Mouse (Mus musculus): ENCODE measurements around the gene Pxn. TPM values are rescaled to one million over a fixed set of nuclear protein-coding genes. Genes with fewer than 3 reads are reported as not detected.

Pxn gene
- polyA plus RNA-seq, 1 experiment from 2014 or later: 45.3 TPM

DNA sequence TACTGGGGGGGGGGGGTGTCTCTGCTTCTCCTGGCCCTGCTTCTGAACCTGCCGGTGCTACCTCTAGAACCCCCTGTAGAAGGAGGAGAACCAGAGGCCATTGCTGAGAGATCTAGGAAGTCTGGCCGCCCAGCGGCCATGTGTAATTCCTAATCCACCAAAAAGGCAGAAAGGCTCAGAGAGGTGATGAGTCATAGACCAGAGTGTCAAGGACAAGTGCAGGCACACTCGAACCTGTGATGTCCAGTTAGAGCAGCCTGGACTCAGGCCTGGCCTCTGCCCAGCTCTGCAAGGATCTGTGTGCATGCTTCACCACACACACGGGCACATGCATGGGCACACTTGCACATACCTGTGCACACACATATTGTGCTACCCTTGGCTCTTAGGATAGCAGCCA lies 21.7 kb downstream of the Pxn start:
- H3K27me3 ChIP-seq (ENCODE audit: low read depth, poor library complexity, severe bottlenecking): no peaks in the 10 kb centered on the region
- no peak overlapping the region for H3K4me3 ChIP-seq
- DNase-seq (ENCODE audit: low spot score): no peak
- H3K4me1 ChIP-seq: peaks cover 89% of the 10 kb centered on the region
- WGBS: 92% methylated on average over 5 of the region's 5 CpGs
- no peaks in the 10 kb centered on the region for H3K9me3 ChIP-seq (replicated peaks)
- no peak overlapping the region for H3K27ac ChIP-seq
- 0 out of 2 replicates have a peak, but pooled peaks cover 9% of the 10 kb centered on the region for H3K36me3 ChIP-seq

- no peak for DNase-seq (ENCODE audit: low spot score)
- no peaks in the 10 kb centered on the region for H3K9me3 ChIP-seq (replicated peaks)
- peaks cover 89% of the 10 kb centered on the region for H3K4me1 ChIP-seq
- H3K27me3 ChIP-seq (ENCODE audit: low read depth, poor library complexity, severe bottlenecking): no peaks in the 10 kb centered on the region
- no peak overlapping the region for H3K4me3 ChIP-seq
- peak overlapping the region; percentile 72; the same call in 1 of the 2 replicates for H3K27ac ChIP-seq
- H3K36me3 ChIP-seq: 0 out of 2 replicates have a peak, but pooled peaks cover 10% of the 10 kb centered on the region
- 68% methylated on average over 8 of the region's 8 CpGs for WGBS
Measured at GRCm38 (mm10) chr5:115529364-115529741, 22.9 kb downstream of the Pxn start.

- no peaks in the 10 kb centered on the region for H3K9me3 ChIP-seq (replicated peaks)
- WGBS: 68% methylated on average over 7 of the region's 7 CpGs
- H3K27me3 ChIP-seq (ENCODE audit: low read depth, poor library complexity, severe bottlenecking): no peaks in the 10 kb centered on the region
- no peak overlapping the region for H3K4me3 ChIP-seq
- H3K27ac ChIP-seq: peak overlapping the region; percentile 72
- H3K4me1 ChIP-seq: peaks cover 89% of the 10 kb centered on the region
- 0 out of 2 replicates have a peak, but pooled peaks cover 10% of the 10 kb centered on the region for H3K36me3 ChIP-seq
- no peak for DNase-seq (ENCODE audit: low spot score)
Measured at GRCm38 (mm10) chr5:115529742-115530446, 23.4 kb downstream of the Pxn start.

- H3K9me3 ChIP-seq (replicated peaks): no peaks in the 10 kb centered on the region
- 0 out of 2 replicates have a peak, but pooled peaks cover 10% of the 10 kb centered on the region for H3K36me3 ChIP-seq
- H3K27me3 ChIP-seq (ENCODE audit: low read depth, poor library complexity, severe bottlenecking): no peaks in the 10 kb centered on the region
- peak overlapping the region; percentile 72 for H3K27ac ChIP-seq
- peaks cover 89% of the 10 kb centered on the region for H3K4me1 ChIP-seq
- DNase-seq (ENCODE audit: low spot score): no peak
- H3K4me3 ChIP-seq: no peak overlapping the region
- 61% methylated on average over 8 of the region's 8 CpGs for WGBS
Measured at GRCm38 (mm10) chr5:115530447-115530809, 24.0 kb downstream of the Pxn start.

GRCm38 (mm10) chr5:115531671-115532270 lies 25.3 kb downstream of the Pxn start:
- Histone ChIP-seq H3K4me3 (no peak overlapping the region), H3K4me1 (peaks cover 81% of the 10 kb centered on the region), H3K9me3 (replicated peaks) (no peaks in the 10 kb centered on the region), H3K36me3 (0 out of 2 replicates have a peak, but pooled peaks cover 5% of the 10 kb centered on the region), H3K27me3 (ENCODE audit: low read depth, poor library complexity, severe bottlenecking) (no peaks in the 10 kb centered on the region), H3K27ac (peak overlapping the region; percentile 73)
- 46% methylated on average over 18 of the region's 18 CpGs for WGBS
- DNase-seq (ENCODE audit: low spot score): no peak

GRCm38 (mm10) chr5:115534290-115534731 lies 27.8 kb downstream of the Pxn start:
- no peaks in the 10 kb centered on the region for H3K27me3 ChIP-seq (ENCODE audit: low read depth, poor library complexity, severe bottlenecking)
- H3K36me3 ChIP-seq: 0 out of 2 replicates have a peak, but pooled peaks cover 5% of the 10 kb centered on the region
- peak; percentile 57 for DNase-seq (ENCODE audit: low spot score)
- peak overlapping the region; percentile 32 for H3K4me3 ChIP-seq
- peak overlapping the region; percentile 72 for H3K27ac ChIP-seq
- H3K4me1 ChIP-seq: peaks cover 80% of the 10 kb centered on the region
- WGBS: 2% methylated on average over 16 of the region's 16 CpGs
- H3K9me3 ChIP-seq (replicated peaks): no peaks in the 10 kb centered on the region

DNA sequence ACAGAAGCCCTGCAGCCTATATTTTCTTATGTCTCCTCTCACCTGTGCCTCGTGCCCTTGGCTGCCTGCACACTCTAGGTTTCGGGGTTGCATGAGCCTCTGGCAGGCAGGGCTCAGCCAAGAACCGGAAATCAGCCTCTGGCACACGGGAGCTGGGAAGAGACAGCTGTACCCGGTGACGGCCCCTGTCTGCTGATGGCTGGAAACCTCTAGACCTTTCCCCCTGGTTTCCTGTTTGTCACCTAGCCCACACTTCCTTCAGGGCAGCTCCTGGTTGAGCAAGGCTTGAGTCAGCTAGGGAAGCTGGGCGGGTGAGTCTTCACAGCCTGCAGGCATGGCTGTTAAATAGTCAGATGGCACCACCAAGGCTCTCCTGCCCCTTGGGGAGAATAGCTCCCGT lies 28.4 kb downstream of the Pxn start:
- Histone ChIP-seq H3K9me3 (replicated peaks) (no peaks in the 10 kb centered on the region), H3K4me3 (peak overlapping the region; percentile 32), H3K36me3 (0 out of 2 replicates have a peak, but pooled peaks cover 5% of the 10 kb centered on the region), H3K4me1 (peaks cover 75% of the 10 kb centered on the region), H3K27me3 (ENCODE audit: low read depth, poor library complexity, severe bottlenecking) (no peaks in the 10 kb centered on the region), H3K27ac (peak overlapping the region; percentile 72)
- 30% methylated on average over 8 of the region's 8 CpGs for WGBS
- no peak for DNase-seq (ENCODE audit: low spot score)

DNA sequence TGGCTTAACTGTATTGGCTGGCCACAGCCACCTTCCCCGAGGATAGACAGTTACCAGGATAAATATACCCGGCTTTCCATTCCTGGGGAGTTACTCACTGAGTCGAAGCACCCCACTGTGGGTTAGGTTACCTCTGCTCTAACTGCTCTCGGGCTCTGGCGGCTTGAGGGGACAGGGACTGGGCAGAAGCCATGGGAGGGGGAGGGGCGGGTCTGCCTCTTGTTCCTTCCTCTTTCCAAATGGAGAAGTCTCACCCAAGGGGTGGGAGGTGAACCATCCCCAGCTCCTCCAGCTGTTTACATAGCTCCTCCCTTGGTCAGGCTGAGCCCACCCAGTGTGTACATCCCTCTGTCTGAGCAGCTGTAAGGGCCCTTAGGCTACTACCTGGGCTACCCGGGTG lies 29.2 kb downstream of the Pxn start:
- peaks cover 67% of the 10 kb centered on the region for H3K4me1 ChIP-seq
- 31% methylated on average over 7 of the region's 7 CpGs for WGBS
- 0 out of 2 replicates have a peak, but pooled peaks cover 5% of the 10 kb centered on the region for H3K36me3 ChIP-seq
- H3K27ac ChIP-seq: peak overlapping the region; percentile 72
- H3K4me3 ChIP-seq: no peak overlapping the region
- no peaks in the 10 kb centered on the region for H3K27me3 ChIP-seq (ENCODE audit: low read depth, poor library complexity, severe bottlenecking)
- no peak for DNase-seq (ENCODE audit: low spot score)
- H3K9me3 ChIP-seq (replicated peaks): no peaks in the 10 kb centered on the region

DNA sequence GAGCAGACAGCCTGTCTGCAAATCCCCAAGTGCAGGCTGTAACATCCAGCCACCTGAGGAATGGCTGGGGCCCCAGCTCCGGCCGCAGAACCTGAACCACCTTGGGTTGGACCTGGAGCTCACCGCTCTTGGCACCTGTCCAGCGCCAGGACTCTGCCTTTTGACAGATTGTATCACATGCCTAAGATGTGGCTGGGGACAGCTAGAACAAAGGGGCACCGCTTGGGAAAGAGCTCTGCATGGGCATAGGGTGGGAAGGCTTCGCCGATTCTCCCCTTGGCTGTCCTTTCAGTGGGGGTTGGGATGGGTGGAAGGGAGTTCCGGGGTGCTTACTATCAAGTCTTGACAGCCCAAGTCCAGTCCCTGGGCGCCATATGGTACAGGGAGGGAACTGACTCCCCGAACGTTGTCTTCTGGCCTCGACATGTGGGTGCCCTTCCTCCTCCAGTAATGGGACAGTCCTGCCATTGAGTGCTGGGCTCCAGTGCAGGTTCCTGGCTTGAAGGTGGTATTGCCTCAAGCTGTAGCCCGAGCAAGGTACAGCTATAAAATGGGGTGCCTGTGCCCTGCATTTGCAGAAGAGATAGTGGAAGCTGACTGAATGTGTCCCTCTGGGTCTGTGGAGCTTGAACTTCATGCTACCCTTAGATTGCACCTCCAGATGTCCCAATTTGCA lies 31.7 kb downstream of the Pxn start:
- peaks cover 58% of the 10 kb centered on the region for H3K4me1 ChIP-seq
- H3K9me3 ChIP-seq (replicated peaks): no peaks in the 10 kb centered on the region
- DNase-seq (ENCODE audit: low spot score): no peak
- 75% methylated on average over 13 of the region's 13 CpGs for WGBS
- 0 out of 2 replicates have a peak overlapping the region, but pooled peaks have one; percentile 4 for H3K4me3 ChIP-seq
- H3K27me3 ChIP-seq (ENCODE audit: low read depth, poor library complexity, severe bottlenecking): no peaks in the 10 kb centered on the region
- 0 out of 2 replicates have a peak, but pooled peaks cover under 1% of the 10 kb centered on the region for H3K36me3 ChIP-seq
- H3K27ac ChIP-seq: peak overlapping the region; percentile 39

DNA sequence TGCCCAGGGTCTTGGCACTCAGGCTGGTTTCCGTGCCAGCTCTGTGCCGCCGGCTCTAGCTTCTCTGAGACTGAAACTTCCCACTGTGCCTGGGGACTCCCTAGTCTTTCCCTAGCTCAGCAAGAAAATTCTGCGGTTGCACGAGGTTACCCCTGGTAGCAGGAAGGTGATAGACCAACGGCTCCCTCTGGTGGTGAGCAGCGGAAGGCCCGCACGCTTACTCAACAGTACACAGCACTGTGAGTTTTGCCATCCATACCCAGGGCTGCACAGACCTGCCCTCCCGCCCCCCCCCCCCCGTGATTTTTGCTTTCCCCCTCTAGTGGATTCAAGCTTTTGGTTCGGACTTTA lies 32.2 kb downstream of the Pxn start:
- Histone ChIP-seq H3K36me3 (no peaks in the 10 kb centered on the region), H3K27ac (peak overlapping the region; percentile 39), H3K27me3 (ENCODE audit: low read depth, poor library complexity, severe bottlenecking) (no peaks in the 10 kb centered on the region), H3K4me1 (peaks cover 58% of the 10 kb centered on the region), H3K9me3 (replicated peaks) (no peaks in the 10 kb centered on the region), H3K4me3 (0 out of 2 replicates have a peak overlapping the region, but pooled peaks have one; percentile 4)
- peak; percentile 96 for DNase-seq (ENCODE audit: low spot score)
- 1% methylated on average over 12 of the region's 12 CpGs for WGBS

- Histone ChIP-seq H3K4me3 (no peak overlapping the region), H3K27me3 (ENCODE audit: low read depth, poor library complexity, severe bottlenecking) (no peaks in the 10 kb centered on the region), H3K36me3 (peaks cover 39% of the 10 kb centered on the region), H3K9me3 (replicated peaks) (no peaks in the 10 kb centered on the region), H3K27ac (peak overlapping the region; percentile 37), H3K4me1 (peaks cover 70% of the 10 kb centered on the region)
- no peak for DNase-seq (ENCODE audit: low spot score)
- 64% methylated on average over 19 of the region's 19 CpGs for WGBS
Measured at GRCm38 (mm10) chr5:115542635-115543384, 36.3 kb downstream of the Pxn start.

GRCm38 (mm10) chr5:115543509-115544253 lies 37.2 kb downstream of the Pxn start:
- H3K9me3 ChIP-seq (replicated peaks): no peaks in the 10 kb centered on the region
- peaks cover 61% of the 10 kb centered on the region for H3K4me1 ChIP-seq
- H3K27me3 ChIP-seq (ENCODE audit: low read depth, poor library complexity, severe bottlenecking): no peaks in the 10 kb centered on the region
- H3K4me3 ChIP-seq: peak overlapping the region; percentile 15; the same call in 1 of the 2 replicates
- no peak for DNase-seq (ENCODE audit: low spot score)
- H3K27ac ChIP-seq: peak overlapping the region; percentile 37
- peaks cover 48% of the 10 kb centered on the region for H3K36me3 ChIP-seq
- 70% methylated on average over 17 of the region's 17 CpGs for WGBS
